Mouse (Mus musculus) ES-Bruce4 (cell line): ENCODE measurements around the gene Cpeb2.

Source experiments
- CTCF ChIP-seq: IDR thresholded peaks from one replicate; pipeline ENCODE4 v1.8.1; 2011; ENCODE audit warnings: low read depth, low read length
- EP300 ChIP-seq: IDR thresholded peaks from 2 replicates; pipeline ENCODE4 v1.6.1; 2011; ENCODE audit warnings: low read depth, low read length; ENCODE audit not compliant: insufficient read depth
- POLR2A ChIP-seq: IDR thresholded peaks from one replicate; pipeline ENCODE4 v1.8.1; 2011; ENCODE audit warnings: low read length; ENCODE audit not compliant: insufficient read depth

GRCm38 (mm10) chr5:43279774-43280173 is 46.8 kb downstream of the Cpeb2 start:
- TF ChIP-seq CTCF (no peak), POLR2A (no peak), EP300 (no peak)
